Mouse (Mus musculus): ENCODE measurements around the gene Tnnt1. TPM values are rescaled to one million over a fixed set of nuclear protein-coding genes. Genes with fewer than 3 reads are reported as not detected.

Tnnt1 gene
- polyA plus RNA-seq, 2 experiments from 2014 or later = 4.9 to 10.4 TPM

DNA sequence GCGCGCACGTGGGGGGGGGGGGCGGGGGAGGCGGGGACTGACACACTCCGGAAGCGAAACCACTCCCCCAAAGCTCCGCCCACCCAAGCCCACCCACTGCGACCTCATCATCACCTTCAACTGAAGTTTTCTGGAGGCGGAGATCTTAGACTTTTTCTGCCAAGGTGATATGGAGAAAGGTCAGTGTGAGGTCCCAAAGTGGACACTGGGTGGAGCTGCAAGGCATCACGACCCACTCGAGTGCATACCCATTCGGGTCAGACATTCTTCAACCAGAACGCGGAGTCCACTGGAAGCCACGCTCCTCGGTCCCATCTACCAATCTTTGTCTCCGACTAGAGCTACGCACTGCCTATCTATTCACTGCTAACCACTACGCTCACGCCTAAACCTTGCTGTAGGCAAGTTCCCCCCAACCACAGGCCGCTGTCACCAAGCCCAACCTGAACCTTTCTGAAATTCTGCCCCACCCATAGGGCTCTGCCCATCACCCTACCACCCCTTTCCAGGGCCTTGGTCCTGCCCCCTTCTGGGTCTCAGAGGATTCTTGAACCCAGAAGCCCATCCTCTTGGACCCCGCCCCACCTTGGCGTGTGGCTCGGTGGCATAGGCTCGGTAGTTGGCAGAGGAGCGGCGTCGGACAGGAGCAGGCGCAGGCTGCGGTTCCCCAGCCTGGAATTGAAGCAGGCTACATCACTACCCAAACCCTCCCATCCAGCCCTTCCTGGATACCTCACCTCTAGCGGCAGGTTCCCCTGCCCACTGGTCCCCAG, 5.2 kb upstream of the Tnnt1 start:
- ATAC-seq = no peak

DNA sequence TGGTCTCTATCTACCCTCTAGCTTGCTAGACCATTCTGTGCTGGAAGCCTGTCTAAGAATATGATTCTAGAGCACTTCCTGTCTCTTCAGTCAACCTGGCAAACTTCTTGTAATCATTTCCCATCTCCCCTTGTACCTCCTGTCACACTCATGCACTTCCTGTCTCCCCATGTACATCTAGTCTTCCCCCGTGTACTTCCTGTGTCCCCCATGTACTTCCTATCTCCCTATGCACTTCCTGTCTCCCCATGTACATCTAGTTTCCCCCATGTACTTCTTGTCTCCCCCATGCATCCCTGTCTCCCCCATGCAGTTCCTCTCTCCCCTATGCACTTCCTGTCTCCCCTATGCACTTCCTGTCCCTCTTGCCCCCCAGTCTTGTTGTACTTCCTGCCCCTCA, 2.3 kb upstream of the Tnnt1 start:
- peak; percentile 83 for ATAC-seq

DNA sequence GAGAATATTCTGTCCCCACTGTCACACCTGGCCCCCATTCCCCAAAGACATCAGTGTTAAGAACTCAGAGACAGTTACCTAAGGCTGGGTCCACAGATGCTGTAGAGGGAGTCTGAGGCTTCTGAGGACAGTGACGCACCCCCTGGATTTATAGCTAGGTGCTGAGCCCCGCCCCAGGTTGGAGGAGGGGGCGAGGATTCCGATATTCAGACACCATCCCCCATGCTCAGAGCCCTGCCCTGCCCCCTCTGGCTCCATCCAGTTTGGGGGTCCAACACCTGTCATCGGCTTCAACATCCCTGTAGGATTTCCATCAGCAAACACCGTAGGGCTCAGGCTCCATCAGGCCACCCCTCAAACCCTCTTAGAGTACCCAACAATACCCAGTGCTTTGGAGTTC, 329 bp downstream of the Tnnt1 start:
- ATAC-seq = no peak

DNA sequence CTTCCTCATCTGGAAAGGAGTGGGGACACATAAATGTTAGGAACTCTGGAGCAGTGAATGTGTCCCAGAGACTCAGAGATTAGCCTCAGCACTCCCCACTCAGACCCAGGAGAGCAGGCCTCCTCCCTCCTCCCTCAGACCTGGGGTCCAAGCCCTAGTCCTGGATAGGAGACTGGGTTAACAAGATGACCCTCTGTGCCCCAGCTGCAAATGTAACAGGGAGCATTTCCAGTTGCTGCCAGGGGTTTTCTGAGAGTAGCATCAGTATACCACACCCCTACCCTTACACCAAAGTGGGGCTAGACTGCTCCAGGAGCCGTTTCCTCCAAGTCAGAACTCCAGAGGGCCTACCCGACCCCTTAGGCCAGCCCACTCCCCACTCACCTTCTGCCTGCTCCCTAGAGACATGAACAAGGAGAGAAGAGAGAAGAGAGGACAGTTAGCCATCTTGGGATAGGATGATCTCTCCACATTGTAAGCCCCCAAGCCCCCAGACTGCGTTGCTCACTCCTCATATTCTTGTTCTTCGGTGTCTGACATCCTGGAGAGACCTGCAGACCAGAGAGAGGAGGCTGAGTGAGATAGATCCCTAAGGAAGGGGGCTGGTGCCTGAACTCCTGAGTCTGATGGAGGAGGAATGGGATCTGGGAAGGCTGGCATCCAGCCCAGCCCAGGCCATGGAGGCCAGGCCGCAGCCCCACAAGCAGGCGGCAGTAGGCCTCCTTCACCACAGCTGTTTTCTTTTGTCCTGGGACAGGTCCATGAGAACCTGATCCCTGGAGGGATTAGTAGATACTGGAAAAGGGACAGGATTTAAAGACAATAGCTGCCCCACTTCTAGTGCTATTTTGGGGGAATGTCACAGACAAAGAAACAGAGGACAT, 2.1 kb downstream of the Tnnt1 start:
- ATAC-seq = no peak

DNA sequence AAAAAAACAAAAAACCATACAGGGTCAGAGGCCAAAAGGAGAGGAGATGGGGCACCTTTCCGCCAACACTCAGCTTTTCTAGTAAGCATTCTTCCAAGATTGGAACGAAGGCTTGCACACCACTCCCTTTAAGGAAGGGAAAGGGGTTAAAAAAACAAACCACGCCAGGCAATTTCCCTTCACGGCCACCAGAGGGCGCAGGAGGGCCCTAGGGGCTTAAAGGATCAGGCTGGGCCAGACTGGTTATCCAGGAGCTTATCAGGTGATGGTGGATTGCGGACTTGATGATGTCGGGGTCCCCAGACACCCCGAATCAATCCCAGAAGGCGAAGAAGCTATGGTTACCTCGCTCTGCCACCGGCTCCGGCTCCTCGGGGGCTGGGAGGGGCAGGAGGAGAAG, 2.9 kb downstream of the Tnnt1 start:
- peak; percentile 39 for ATAC-seq

DNA sequence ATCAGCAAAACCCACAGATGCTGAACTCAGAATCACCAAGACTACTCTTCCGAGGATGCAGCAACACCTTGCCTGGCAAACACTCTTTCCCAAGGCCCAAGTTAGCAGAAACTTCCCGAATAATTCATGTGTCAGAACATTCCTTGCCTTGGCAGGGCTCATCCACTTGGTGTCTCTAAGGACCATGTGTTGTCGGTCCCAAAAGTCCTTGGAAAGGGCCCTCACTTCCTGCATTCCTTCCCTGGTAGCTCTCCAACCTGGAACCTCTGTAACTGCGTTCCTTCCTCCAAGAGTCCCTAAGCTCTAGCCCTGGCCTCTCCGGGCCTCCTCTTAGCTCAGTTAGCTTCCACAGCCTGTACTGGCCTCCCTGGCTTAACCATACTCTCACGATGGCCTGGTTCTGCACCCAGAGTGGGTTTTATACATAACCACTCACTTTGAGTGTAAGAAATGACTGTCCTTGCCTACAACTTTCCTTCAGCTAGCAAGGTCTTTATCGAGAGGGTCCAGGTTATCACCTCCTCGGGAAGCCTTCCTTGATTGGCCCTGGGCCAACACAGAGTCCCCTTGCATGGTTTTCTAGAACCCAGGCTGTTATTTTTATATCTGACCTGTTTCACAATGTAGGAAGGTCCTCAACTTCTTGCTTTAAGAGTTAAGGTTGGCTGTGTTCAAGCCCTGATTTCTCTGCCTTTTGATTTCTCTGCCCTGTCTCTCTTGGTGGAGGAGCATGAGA, 4.5 kb downstream of the Tnnt1 start:
- ATAC-seq = no peak

DNA sequence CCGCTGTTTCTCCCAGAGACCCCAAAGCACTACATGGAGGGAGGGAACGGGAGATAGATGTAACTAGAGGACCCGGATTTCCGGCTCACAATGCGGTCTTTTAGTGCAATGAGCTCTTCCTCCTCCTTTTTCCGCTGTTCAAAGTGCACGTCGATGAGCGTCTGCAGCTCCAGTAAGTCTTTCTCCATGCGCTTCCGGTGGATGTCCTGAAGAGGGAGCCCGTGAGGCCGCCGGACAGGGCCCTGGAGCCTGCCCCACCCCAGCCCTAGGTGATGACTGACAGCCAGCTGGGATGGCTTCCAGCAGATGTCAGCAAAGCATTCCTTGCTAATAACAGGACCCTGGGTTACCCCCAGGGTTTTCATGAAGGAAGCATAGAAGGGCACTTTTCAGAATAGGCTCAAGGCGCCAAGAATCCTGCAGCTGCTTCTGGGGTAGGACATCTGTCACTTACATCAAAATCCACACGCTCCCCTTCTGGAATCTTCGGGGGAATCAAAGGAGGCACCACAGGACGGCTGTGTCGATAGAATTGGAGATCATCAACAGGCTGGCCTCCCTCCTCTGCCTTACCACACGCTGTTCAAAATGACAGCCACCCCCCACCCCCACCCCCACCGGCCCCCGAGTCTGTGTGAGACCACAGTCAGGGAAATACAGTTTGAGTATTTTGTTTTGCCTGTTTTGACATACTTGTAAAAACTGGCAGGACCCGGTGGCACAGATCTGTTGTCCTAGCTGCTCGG, 6.1 kb downstream of the Tnnt1 start:
- ATAC-seq = peak; percentile 87

DNA sequence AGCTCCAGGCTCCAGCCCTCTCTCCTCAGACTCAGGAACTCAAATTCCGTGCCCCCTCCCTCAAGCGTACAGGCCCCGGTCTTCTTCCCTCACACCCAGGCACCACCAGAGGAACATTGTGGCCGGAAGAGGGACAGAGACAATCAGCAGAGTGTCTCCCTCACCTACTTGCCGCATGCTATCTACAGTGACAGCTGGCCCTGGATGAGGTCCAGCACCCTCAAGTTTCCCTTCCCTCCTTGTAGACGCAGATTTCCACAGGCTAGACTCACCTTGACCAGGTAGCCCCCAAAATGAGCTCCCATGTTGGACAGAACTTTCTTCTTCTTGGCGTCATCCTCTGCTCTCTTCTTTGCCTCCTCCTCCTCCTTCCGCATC, 7.5 kb downstream of the Tnnt1 start:
- no peak for ATAC-seq

DNA sequence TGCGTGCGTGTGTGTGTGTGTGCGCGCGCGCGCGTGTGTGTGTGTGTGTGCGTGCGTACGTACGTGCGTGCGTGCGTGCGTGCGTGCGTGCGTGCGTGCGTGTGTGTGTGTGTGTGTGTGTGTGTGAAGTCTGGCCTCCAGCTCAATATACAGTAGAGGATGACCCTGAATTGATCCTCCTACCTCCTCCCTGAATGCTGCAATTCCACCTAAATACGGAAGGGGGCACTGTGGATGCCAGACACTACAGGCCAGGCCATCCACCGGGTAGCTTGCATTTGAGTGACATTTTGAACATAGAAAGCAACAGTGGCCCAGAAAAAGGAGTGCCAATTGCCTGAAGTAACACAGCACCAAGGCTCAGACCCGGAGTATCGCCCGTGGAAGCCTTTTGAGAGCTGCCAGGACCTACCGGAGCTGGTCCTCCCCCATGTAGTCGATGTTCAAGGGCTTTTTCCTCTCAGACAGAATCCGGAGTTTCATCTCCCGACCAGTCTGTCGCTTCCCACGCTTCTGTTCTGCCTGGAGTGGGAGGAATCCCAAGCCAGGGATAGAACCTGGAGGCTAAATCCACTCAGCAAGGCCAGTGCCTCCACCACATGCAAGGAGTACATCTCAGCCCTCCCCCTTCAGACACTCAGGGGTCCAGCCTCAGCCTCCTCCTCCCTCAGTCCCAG, 8.0 kb downstream of the Tnnt1 start:
- no peak for ATAC-seq

DNA sequence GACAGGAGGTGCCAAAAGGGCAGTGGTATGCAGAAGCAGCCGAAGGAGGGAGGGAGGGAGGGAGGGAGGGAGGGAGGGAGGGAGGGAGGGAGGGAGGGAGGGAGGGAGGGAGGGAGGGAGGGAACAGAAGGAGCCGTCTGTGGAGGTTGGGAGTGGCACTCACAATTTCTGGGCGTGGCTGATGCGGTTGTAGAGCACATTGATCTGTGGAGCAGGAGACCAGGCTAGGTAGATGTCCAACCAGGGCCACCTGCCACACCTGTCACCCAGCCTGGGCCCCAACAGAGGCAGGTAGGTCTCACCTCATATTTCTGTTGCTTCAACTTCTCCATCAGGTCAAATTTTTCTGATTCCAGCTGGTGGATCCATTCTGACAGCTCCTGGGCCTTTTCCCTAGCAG, 9.0 kb downstream of the Tnnt1 start:
- ATAC-seq = no peak

DNA sequence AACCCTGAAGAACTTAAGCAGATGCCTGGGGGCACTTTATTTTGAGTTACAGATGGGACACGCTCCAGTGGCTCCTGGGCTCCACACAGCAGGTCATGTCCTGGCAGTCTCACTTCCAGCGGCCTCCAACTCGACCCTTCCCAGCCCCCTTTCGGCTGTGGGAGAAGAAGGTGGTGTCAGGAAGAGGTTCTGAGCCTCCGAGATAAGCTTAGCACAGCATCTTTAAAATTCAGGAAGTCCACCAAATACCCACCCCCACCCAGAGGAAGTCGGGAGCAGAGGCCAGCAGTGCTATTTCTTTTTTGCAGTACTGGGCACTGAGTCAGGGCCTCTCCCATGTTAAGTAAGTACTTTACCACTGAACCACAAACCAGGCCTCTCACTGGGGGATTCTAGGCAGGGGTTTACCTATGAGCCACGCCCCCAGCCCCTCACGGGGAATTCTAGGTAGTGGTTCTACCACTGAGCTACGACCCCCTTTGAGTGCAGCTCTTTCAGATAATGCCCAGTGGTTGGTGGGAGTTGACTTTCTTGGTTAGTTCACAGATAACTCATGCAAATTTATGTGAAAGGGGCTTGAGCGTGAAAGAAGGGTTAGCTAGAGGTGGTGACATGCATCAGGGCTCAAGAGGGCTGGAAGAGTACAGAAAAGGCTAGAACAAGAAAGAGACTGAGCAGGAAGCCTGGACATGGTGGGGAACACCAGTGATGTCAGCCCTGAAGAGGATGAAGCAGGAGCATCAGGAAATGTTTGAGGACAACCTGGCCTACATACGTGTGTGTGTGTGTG, 11.3 kb downstream of the Tnnt1 start:
- ATAC-seq = no peak

DNA sequence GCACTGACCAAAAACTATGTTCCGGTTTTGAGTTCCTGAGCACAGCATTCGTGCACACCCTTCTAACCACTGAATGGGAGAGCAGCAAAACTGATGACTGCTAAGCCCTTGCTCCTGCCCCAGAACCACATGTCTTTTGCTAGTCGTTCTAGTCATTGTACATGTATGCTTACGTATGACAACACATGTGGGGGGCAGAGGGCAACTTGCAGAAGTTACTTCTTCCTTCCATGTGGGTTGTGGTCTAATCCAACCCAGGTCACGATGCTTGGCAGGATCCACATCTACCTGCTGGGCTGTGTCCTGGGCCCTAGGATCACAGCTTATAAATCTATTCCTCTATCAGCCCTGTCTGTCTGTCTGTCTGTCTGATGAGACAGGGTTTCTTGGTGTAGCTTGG, 12.3 kb downstream of the Tnnt1 start:
- ATAC-seq = no peak

DNA sequence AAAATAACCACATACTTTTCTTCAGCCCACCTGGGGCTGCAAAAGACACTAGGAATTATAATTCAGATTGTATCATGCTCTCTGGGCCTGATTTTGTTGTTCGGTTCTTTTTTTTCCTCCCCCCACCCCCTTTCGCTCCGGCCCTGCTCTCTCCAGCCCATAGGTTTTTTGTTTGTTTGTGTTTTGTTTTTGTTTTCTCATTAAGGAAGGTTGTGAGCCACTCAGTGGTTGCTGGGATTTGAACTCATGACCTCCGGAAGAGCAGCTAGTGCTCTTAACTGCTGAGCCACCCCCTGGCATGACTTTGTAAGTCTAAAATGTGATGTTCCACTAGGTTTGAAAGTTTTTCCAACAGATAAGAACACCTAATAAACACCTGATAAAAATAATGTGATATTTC, 13.1 kb downstream of the Tnnt1 start:
- no peak for ATAC-seq

DNA sequence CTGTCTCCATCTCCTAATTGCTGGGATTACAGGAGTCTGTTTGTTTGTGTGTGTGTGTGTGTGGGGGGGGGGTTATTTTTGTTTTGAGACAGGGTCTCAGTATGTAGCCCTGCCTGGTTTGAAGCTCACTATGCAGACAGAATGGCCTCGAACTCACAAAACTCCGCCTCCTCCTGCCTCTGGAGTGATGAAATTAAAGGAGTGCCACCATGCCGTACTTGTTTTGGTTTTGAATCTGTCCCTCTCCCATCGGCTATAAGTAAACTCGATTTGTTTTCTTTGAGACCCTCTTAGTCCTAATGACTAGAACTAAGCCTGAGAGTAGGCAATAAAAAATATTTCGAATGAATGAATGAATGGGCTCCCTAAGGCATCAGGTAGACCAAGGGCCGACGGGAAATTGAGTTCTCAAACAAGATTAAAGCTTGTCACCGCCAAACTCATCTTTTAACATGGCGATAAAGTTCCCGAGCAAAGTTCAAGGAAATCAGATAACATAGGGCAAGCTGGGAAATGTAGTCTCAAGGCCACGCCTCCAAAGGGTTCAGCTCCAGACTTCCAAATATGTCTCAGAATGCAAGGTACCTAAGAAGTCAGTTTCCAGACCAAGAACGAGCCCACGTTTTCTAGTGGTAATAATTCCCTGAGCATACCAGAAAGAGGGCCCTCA, 13.6 kb downstream of the Tnnt1 start:
- no peak for ATAC-seq

DNA sequence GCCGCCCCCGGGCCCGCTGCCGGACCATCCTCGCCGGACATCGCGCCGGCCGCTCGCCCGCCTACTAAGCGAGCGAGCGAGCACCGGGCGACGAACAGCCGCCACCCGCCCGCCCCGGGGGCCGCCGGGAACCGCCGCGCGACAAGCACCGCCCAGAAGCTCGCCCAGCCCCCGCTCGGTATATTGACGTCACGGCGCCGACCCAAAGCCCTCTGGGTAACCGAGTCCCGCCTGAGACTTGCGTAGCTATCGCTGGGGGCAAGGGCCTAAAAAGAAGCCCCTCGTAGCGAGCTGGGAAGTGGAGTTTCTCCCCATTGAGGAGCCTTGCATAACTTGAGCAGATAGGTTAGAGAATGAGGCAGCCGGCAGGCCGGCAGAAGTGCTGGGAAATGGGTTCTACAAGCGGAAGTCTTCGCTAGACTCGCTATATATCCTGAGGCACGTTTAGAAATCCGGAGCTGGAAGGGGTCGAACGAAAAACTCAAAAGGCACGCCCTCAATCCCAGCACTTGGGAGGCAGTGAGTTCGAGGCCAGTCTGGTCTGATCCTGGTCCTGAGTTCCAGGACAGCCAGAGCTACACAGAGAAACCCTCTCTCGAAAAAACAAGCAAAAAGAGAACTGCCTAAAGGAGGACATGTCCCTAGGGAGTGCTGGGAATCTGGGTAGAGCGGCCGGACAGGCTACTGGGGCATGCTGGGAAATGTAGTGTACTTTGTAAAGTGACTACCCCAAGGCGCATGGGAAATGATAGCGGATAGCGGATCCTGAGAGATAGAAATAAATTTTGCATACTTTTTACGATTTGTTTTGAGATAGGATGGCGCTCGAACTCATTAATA, 14.4 kb downstream of the Tnnt1 start, which contains the start of gene Ppp1r12c:
Gene Ppp1r12c, minus strand, starts transcription at position 123 of the 840 bp plus-strand sequence.
- ATAC-seq = peak; percentile 91

DNA sequence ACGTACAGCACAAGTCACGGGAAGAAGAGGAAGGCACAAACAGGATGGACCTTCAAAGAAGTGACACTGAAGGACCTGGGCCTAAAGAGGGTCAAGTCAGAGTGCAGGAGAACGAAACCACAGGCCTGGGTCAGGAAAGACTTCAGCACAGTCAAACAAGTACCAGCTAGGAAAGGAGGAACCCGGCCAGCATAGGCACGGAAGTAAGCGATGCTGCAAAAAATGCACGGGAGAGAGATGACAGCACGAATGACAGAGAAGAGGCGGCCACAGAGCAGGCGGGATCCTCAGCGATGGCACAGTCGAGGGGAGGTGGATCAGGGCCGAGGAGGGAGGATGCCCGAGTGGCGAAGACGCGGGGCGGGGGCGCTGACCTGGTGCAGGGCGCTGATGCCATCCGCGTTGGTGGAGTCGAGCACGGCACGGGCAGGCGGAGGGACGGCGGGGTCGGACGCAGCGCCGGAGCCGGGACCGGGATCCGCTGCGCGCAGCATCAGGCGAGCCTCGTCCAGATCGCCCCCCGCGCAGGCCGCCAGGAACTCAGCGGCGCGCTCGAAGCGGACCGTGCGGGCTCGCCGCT, 15.2 kb downstream of the Tnnt1 start:
- ATAC-seq = peak; percentile 48

DNA sequence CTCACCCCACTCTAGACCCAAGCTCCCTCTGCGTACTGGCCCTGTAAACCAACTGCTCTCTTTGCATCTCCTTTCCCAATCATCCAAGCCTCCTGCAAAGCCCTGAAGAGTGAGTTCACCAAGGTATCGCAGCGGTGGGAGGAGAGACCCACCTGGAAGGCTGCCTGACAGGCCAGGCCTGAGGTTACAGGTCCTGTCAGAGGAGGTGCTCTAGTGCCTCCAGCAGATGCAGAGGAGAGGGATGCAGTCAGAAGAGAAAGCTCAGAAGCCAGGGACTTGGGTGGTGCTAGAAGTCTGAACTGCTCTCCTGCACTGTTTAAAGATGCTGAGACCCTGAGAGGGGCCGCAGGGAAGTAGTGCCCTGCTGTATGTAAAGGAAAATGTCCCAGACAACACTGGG, 17.1 kb downstream of the Tnnt1 start:
- ATAC-seq = no peak

DNA sequence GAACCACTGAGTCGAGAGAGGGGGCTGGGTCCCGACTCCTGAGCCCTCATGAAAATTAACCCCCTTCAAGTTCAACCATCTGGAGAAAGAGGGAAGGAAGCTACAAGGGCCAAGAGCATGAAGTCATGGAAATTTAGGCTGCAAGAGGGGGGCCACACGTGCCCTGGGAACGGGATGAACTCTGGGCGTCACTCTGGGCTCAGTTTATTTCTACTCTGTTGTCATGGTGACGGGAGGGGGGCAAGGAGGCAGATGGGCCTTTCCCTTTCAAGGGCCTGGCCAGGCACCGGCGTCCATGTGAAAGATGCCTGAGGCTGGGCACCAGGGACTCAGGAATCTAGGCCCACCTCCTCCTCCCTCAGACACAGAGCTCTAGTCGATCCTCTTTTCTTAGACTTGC, 17.9 kb downstream of the Tnnt1 start:
- ATAC-seq = no peak

DNA sequence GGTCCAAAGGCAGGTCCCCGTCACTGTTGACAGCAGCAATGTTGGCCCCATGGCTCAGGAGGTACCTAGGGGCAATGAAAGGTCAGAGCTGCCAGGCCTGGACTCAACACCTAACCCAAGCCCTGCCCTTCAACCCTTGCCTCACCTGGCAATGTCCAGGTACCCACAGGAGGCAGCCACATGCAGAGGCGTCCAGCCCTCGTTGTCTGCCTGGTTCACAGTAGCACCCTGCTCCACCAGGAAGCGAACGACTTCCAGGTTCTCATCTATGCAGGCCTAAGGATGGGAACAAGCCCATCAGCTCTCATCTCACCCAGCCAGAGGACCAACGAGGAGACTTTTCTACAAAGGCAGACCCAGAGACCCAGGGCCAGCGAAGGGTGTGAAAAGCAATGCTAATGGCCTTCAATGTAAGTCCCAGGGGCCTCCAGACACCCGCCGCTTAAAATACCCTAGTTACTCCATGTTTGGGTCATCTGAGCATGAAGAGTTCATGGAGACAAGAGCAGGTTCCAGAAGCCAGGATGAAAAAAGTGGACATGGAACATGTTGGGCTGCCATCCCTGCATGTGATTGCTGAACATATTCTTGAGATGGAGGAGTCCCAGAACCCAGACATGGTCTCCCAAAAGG, 18.8 kb downstream of the Tnnt1 start:
- ATAC-seq = no peak
